Mouse (Mus musculus): ENCODE data around the gene Cit.

- TF ChIP-seq MAFK (IDR thresholded peaks at IDR 0.05; ENCODE audit: insufficient read depth, low read depth, low read length) (no peak), CHD2 (IDR thresholded peaks at IDR 0.05; ENCODE audit: low read depth, low read length) (no peak)
Measured at GRCm38 (mm10) chr5:115917960-115918359, 72.9 kb downstream of the Cit start.

All from ES-E14 (cell line).